Mouse (Mus musculus) liver, adult 2 months (tissue): ENCODE measurements around the gene Dmrtc1a. TPM values are rescaled to one million over a fixed set of nuclear protein-coding genes. Genes with fewer than 3 reads are reported as not detected.
"Not testable (repeated sequence)": the region's sequence is repeated elsewhere in the genome, so short reads cannot be mapped to it uniquely, and the experiment has no call there.

ENCODE experiments used
- DNase-seq: peaks from one replicate; pipeline ENCODE4 v3.0.0-alpha.2; 2011; ENCODE audit warnings: low read depth, low spot score; ENCODE audit errors: extremely low read depth
- H3K27ac ChIP-seq: fragments of 200-500 bp; replicated peaks from 2 replicates; pipeline ENCODE4 v1.5.1; 2012; ENCODE audit warnings: low read depth, mild to moderate bottlenecking, control low read depth, inconsistent platforms, low read length; ENCODE audit not compliant: insufficient read depth
- H3K27me3 ChIP-seq: fragments of 200-500 bp; 2 replicates; pipeline ENCODE4 v1.6.1; 2012; ENCODE audit warnings: mild to moderate bottlenecking, moderate library complexity, low read length, inconsistent platforms; ENCODE audit not compliant: control insufficient read depth, insufficient read depth
- H3K36me3 ChIP-seq: fragments of 200-500 bp; 2 replicates; pipeline ENCODE4 v1.6.1; 2012; ENCODE audit warnings: low read length, inconsistent platforms; ENCODE audit not compliant: control insufficient read depth, insufficient read depth
- H3K4me1 ChIP-seq: fragments of 200-500 bp; 2 replicates; pipeline ENCODE4 v1.6.1; 2011; ENCODE audit warnings: low read length; ENCODE audit not compliant: control insufficient read depth, insufficient read depth
- H3K4me3 ChIP-seq: fragments of 200-500 bp; 2 replicates; pipeline ENCODE4 v1.5.1; 2011; ENCODE audit warnings: low read depth, mild to moderate bottlenecking, control low read depth, low read length, moderate library complexity; ENCODE audit not compliant: insufficient read depth
- H3K79me2 ChIP-seq: fragments of 200-500 bp; 2 replicates; pipeline ENCODE4 v1.6.1; 2012; ENCODE audit warnings: inconsistent platforms, mild to moderate bottlenecking, low read length, moderate library complexity; ENCODE audit not compliant: control insufficient read depth, insufficient read depth
- H3K9ac ChIP-seq: fragments of 200-500 bp; 2 replicates; pipeline ENCODE4 v1.6.1; 2012; ENCODE audit warnings: low read depth, mild to moderate bottlenecking, control low read depth, inconsistent platforms, low read length
- CTCF ChIP-seq: fragments of 200-500 bp; IDR thresholded peaks from 2 replicates; pipeline ENCODE4 v1.5.1; 2011; ENCODE audit warnings: low read depth, low read length, control low read depth
- POLR2A ChIP-seq: fragments of 200-500 bp; IDR thresholded peaks from 2 replicates; pipeline ENCODE4 v1.6.1; 2011; ENCODE audit warnings: low read length, control low read depth; ENCODE audit not compliant: insufficient read depth; ENCODE audit errors: extremely low read depth
- WGBS: fragments of 180-500 bp; shearing (Covaris S2); methylation state at CpG from one replicate; pipeline ENCODE4 v1.1.7; 2018; 5-methylcytosine and 5-hydroxymethylcytosine counted together
- polyA plus RNA-seq: library from polyadenylated mRNA; depleted of rRNA; stranded (reverse); fragments of >200 nt; gene quantifications from 2 replicates; pipeline ENCODE4 v1.2.3, GENCODE M21; 2012; rRNA removed
- total RNA-seq: library from RNA; depleted of rRNA; stranded (reverse); fragments of >200 nt; gene quantifications from 2 replicates; pipeline ENCODE4 v1.2.3, GENCODE M21; 2014; rRNA removed

Dmrtc1a gene
- total and polyA plus RNA-seq, 2 experiments = not detected

GRCm38 (mm10) chrX:102926707-102927106 lies 18.2 kb upstream of the Dmrtc1a start:
- peak; percentile 0 for DNase-seq
- not testable (repeated sequence) for H3K4me1 ChIP-seq, H3K27me3 ChIP-seq, H3K9ac ChIP-seq, H3K27ac ChIP-seq, H3K4me3 ChIP-seq, H3K36me3 ChIP-seq, H3K79me2 ChIP-seq
- peak; percentile 24; the same call in 1 of the 2 replicates for TF ChIP-seq CTCF
- 11% methylated on average over 4 of the region's 4 CpGs for WGBS

GRCm38 (mm10) chrX:102914823-102915222 lies 6.3 kb upstream of the Dmrtc1a start:
- H3K4me3 ChIP-seq, H3K27me3 ChIP-seq, H3K79me2 ChIP-seq, H3K4me1 ChIP-seq, DNase-seq, H3K36me3 ChIP-seq, H3K9ac ChIP-seq, H3K27ac ChIP-seq: not testable (repeated sequence)
- WGBS = 67% methylated on average over 1 of the region's 1 CpGs

GRCm38 (mm10) chrX:102867871-102868270 lies 40.6 kb downstream of the Dmrtc1a start, which contains the start of gene 1700031F05Rik:
Gene 1700031F05Rik, minus strand, starts transcription at chrX:102867971.
- H3K27ac ChIP-seq = no peak within 1 kb of the TSS
- no peak within 1 kb of the TSS for H3K4me3 ChIP-seq
- H3K4me1 ChIP-seq = no peaks in the 10 kb centered on the region
- no peak for DNase-seq
- no peaks in the 10 kb centered on the region for H3K79me2 ChIP-seq
- TF ChIP-seq POLR2A (no peak), CTCF (no peak)
- H3K36me3 ChIP-seq = no peaks in the 10 kb centered on the region
- no peak within 1 kb of the TSS for H3K9ac ChIP-seq
- H3K27me3 ChIP-seq = no peaks in the 10 kb centered on the region
- WGBS = 87% methylated on average over 6 of the region's 6 CpGs

- H3K27me3 ChIP-seq, DNase-seq, H3K36me3 ChIP-seq, H3K4me1 ChIP-seq, H3K27ac ChIP-seq, H3K9ac ChIP-seq, H3K79me2 ChIP-seq, H3K4me3 ChIP-seq: not testable (repeated sequence)
- WGBS = 100% methylated on average over 1 of the region's 13 CpGs
Measured at GRCm38 (mm10) chrX:102854516-102854915, 54.0 kb downstream of the Dmrtc1a start, which contains the start of gene Dmrtc1c2. Gene Dmrtc1c2, minus strand, starts transcription at chrX:102854616.

Other genes starting within 250 kb of the Dmrtc1a start
- not detected in 2 replicates for gene Gm3880, start 221.7 kb downstream of the Dmrtc1a start, total RNA-seq
- gene Gm3880, start 221.7 kb downstream of the Dmrtc1a start, polyA plus RNA-seq = not detected in 2 replicates
- not detected in 2 replicates for gene Gm9112, start 201.1 kb downstream of the Dmrtc1a start, total RNA-seq
- gene Gm9112, start 201.1 kb downstream of the Dmrtc1a start, polyA plus RNA-seq = not detected in 2 replicates
- not detected in 2 replicates for gene Dmrtc1b, start 200.8 kb downstream of the Dmrtc1a start, total RNA-seq
- not detected in 2 replicates for gene Dmrtc1b, start 200.8 kb downstream of the Dmrtc1a start, polyA plus RNA-seq
- not detected in 2 replicates for gene Dmrtc1c1, start 105.7 kb downstream of the Dmrtc1a start, total RNA-seq
- gene Dmrtc1c1, start 105.7 kb downstream of the Dmrtc1a start, polyA plus RNA-seq = not detected in 2 replicates
- gene Dmrtc1c2, start 54.1 kb downstream of the Dmrtc1a start, total RNA-seq = not detected in 2 replicates
- not detected in 2 replicates for gene Dmrtc1c2, start 54.1 kb downstream of the Dmrtc1a start, polyA plus RNA-seq
- not detected in 2 replicates for gene 1700031F05Rik, start 40.7 kb downstream of the Dmrtc1a start, total RNA-seq
- gene 1700031F05Rik, start 40.7 kb downstream of the Dmrtc1a start, polyA plus RNA-seq = not detected in 2 replicates
- not detected in 2 replicates for gene 1700011M02Rik, start 218 bp upstream of the Dmrtc1a start, total RNA-seq
- not detected in 2 replicates for gene 1700011M02Rik, start 218 bp upstream of the Dmrtc1a start, polyA plus RNA-seq
- gene 1700018G05Rik, start 19.7 kb upstream of the Dmrtc1a start, total RNA-seq = not detected in 2 replicates
- gene 1700018G05Rik, start 19.7 kb upstream of the Dmrtc1a start, polyA plus RNA-seq = not detected in 2 replicates